ENCODE assay signal across 8 mouse cellular contexts in genomic region chrX:36534514-36534913, GRCm38 (mm10). TPM values are rescaled to one million over a fixed set of nuclear protein-coding genes. Genes with fewer than 3 reads are reported as not detected.
DNase-seq lines count a peak whose midpoint lies in the region; ATAC-seq and TF ChIP-seq lines count a peak whose summit lies in the region.
"Had no signal": no experiment of that assay in that cellular context is flagged by ENCODE, and none has a peak within 500 bp of the region (broad histone marks: within the 10 kb centered on the region; RNA-seq: fewer than 3 reads in every experiment).

No protein-coding gene starts in this region.

- no peaks in the 10 kb centered on the region for H3K4me1 ChIP-seq in ES-E14 (ENCODE audit: control insufficient read depth in 2 of 2, insufficient read depth in 2 of 2, low read length in 2 of 2, poor library complexity in 1 of 2)
- no peaks in the 10 kb centered on the region for H3K4me1 ChIP-seq in embryonic facial prominence, embryonic 11.5 days (ENCODE audit: control insufficient read depth, insufficient read depth, low read length)
- H3K4me1 ChIP-seq in hindbrain, embryonic 14.5 days (replicated peaks; ENCODE audit: control insufficient read depth, insufficient read depth, low read length): no peaks in the 10 kb centered on the region
- no peaks in the 10 kb centered on the region for H3K4me1 ChIP-seq in midbrain, embryonic 15.5 days

- no peak for ATAC-seq in embryonic facial prominence, embryonic 11.5 days (replicated peaks; ENCODE audit: insufficient number of reproducible peaks, low FRiP score, low TSS enrichment, low read depth)
- ATAC-seq in hindbrain, embryonic 14.5 days (ENCODE audit: low FRiP score): no peak
- 0 out of 2 replicates have a peak, but pooled peaks have one; percentile 14 for ATAC-seq in midbrain, embryonic 15.5 days (replicated peaks)

- 15% methylated on average over 4 of the region's 4 CpGs for WGBS in embryonic facial prominence, embryonic 11.5 days
- WGBS in hindbrain, embryonic 14.5 days: 12% methylated on average over 4 of the region's 4 CpGs
- 13% methylated on average over 4 of the region's 4 CpGs for WGBS in midbrain, embryonic 15.5 days

- in situ Hi-C loops in ES-E14 (cut with MboI; ENCODE audit: low sequenced_read_pairs in 2 of 2, unreplicated experiment in 2 of 2): loop anchor here in 1 of 2 experiments (25.0 kb wide), 1 partner anchor 478 kb away; no protein-coding TSS in a partner anchor

- no peaks in the 10 kb centered on the region for H3K9me3 ChIP-seq in ES-E14 (ENCODE audit: control insufficient read depth, insufficient read depth, low read depth, low read length)
- no peaks in the 10 kb centered on the region for H3K9me3 ChIP-seq in embryonic facial prominence, embryonic 11.5 days (replicated peaks; ENCODE audit: control insufficient read depth, low read length)
- H3K9me3 ChIP-seq in hindbrain, embryonic 14.5 days (ENCODE audit: control insufficient read depth, low read length): no peaks in the 10 kb centered on the region
- H3K9me3 ChIP-seq in midbrain, embryonic 15.5 days: no peaks in the 10 kb centered on the region

- no peak overlapping the region for H3K4me3 ChIP-seq in ES-E14 (ENCODE audit: insufficient read depth in 1 of 2, low read depth in 1 of 2, low read length in 2 of 2, poor library complexity in 1 of 2, severe bottlenecking in 1 of 2)
- H3K4me3 ChIP-seq in embryonic facial prominence, embryonic 11.5 days (ENCODE audit: low read depth, low read length): no peak overlapping the region
- no peak overlapping the region for H3K4me3 ChIP-seq in hindbrain, embryonic 14.5 days (replicated peaks; ENCODE audit: low read length)
- no peak overlapping the region for H3K4me3 ChIP-seq in midbrain, embryonic 15.5 days

- H3K4me2 ChIP-seq in embryonic facial prominence, embryonic 11.5 days (ENCODE audit: low read depth, low read length): no peak overlapping the region
- no peak overlapping the region for H3K4me2 ChIP-seq in hindbrain, embryonic 14.5 days (replicated peaks)
- H3K4me2 ChIP-seq in midbrain, embryonic 15.5 days: no peak overlapping the region

- H3K27me3 ChIP-seq in embryonic facial prominence, embryonic 11.5 days (ENCODE audit: control insufficient read depth, insufficient read depth, low read length): no peaks in the 10 kb centered on the region
- no peaks in the 10 kb centered on the region for H3K27me3 ChIP-seq in hindbrain, embryonic 14.5 days (ENCODE audit: control insufficient read depth, insufficient read depth, low read length)
- no peaks in the 10 kb centered on the region for H3K27me3 ChIP-seq in midbrain, embryonic 15.5 days (replicated peaks)

- no peaks in the 10 kb centered on the region for H3K36me3 ChIP-seq in ES-E14 (ENCODE audit: control insufficient read depth, insufficient read depth, low read length, poor library complexity, severe bottlenecking)
- H3K36me3 ChIP-seq in embryonic facial prominence, embryonic 11.5 days (replicated peaks; ENCODE audit: control insufficient read depth, insufficient read depth, low read depth, low read length): no peaks in the 10 kb centered on the region
- H3K36me3 ChIP-seq in hindbrain, embryonic 14.5 days (replicated peaks; ENCODE audit: control insufficient read depth, insufficient read depth): no peaks in the 10 kb centered on the region
- H3K36me3 ChIP-seq in midbrain, embryonic 15.5 days (replicated peaks): no peaks in the 10 kb centered on the region

- DNase-seq in ES-E14 (ENCODE audit: low read depth, low spot score): peak; percentile 29
- DNase-seq in adrenal gland, postnatal 36 days: peak; percentile 81 to 83
- DNase-seq in embryonic facial prominence, embryonic 11.5 days (ENCODE audit: low spot score): peak; percentile 76
- DNase-seq in hindbrain, embryonic 14.5 days (ENCODE audit: low spot score): peak; percentile 78
- peak; percentile 24 to 74 for DNase-seq in left cerebral cortex, adult 8-10 months (ENCODE audit: low spot score in 2 of 2)
- DNase-seq in spleen, postnatal 14 days (ENCODE audit: low spot score in 2 of 2): peak; percentile 11 to 46

- H3K9ac ChIP-seq in ES-E14 (ENCODE audit: insufficient read depth, low read depth, low read length, poor library complexity, severe bottlenecking): no peak overlapping the region
- no peak overlapping the region for H3K9ac ChIP-seq in embryonic facial prominence, embryonic 11.5 days (replicated peaks; ENCODE audit: low read length)
- no peak overlapping the region for H3K9ac ChIP-seq in hindbrain, embryonic 14.5 days
- no peak overlapping the region for H3K9ac ChIP-seq in midbrain, embryonic 15.5 days

- no peak overlapping the region for H3K27ac ChIP-seq in ES-E14 (ENCODE audit: insufficient read depth, low read depth, low read length, poor library complexity, severe bottlenecking)
- no peak overlapping the region for H3K27ac ChIP-seq in embryonic facial prominence, embryonic 11.5 days (replicated peaks; ENCODE audit: low read depth, low read length)
- H3K27ac ChIP-seq in hindbrain, embryonic 14.5 days: no peak overlapping the region
- no peak overlapping the region for H3K27ac ChIP-seq in midbrain, embryonic 15.5 days

TF ChIP-seq in ES-E14, 5 proteins besides CTCF, POLR2A, EP300 and RAD21:
- TF ChIP-seq ZC3H11A (IDR thresholded peaks at IDR 0.05; ENCODE audit: borderline replicate concordance, low read depth, low read length) (peak; percentile 49; the same call in 1 of the 2 replicates), MAFK (IDR thresholded peaks at IDR 0.05; ENCODE audit: insufficient read depth, low read depth, low read length) (no peak)

RNA-seq across cellular contexts. Expression of gene Gm14569, which starts 42.9 kb away (rescaled TPM):
- 0.53 and 2.5 TPM in 2 replicates for total RNA-seq in ES-E14 (2012; rRNA removed)
- under 1 TPM in 1 of 2 experiments, not detected in 1; 0.20 TPM for total RNA-seq in adrenal gland, postnatal 36 days (2021)
- not detected in 2 replicates for polyA plus RNA-seq in embryonic facial prominence, embryonic 11.5 days (2014; fragmentation: Nextera tagmentation; extraction: Ambion mirVana)
- 0.12 TPM in 1 of 2 replicates, not detected in the other for polyA plus RNA-seq in hindbrain, embryonic 14.5 days (2014; fragmentation: Nextera tagmentation; extraction: Ambion mirVana)
- total RNA-seq in left cerebral cortex, adult 8-10 months (2022): under 1 TPM in 1 of 4 experiments, not detected in 3; 0.25 TPM
- polyA plus RNA-seq in midbrain, embryonic 15.5 days (2015; fragmentation: Nextera tagmentation; extraction: Ambion mirVana): not detected in 2 replicates
- polyA plus RNA-seq: heart, embryonic 16.5 days had no signal

Comparison
In these comparisons a context has a peak if more than half of its experiments do, and no peak if none do; other contexts are left out.
1. DNase-seq: peak in every context shown above with its lines; median percentile 82 in adrenal gland, postnatal 36 days; 78 in hindbrain, embryonic 14.5 days; 76 in embryonic facial prominence, embryonic 11.5 days; 49 in left cerebral cortex, adult 8-10 months; 29 in ES-E14; 28 in spleen, postnatal 14 days.